Mouse (Mus musculus): Measurements from ENCODE around the gene Fblim1. TPM values are rescaled to one million over a fixed set of nuclear protein-coding genes. Genes with fewer than 3 reads are reported as not detected.

Fblim1 gene
- polyA plus RNA-seq, 1 experiment, result 29.5 TPM

DNA sequence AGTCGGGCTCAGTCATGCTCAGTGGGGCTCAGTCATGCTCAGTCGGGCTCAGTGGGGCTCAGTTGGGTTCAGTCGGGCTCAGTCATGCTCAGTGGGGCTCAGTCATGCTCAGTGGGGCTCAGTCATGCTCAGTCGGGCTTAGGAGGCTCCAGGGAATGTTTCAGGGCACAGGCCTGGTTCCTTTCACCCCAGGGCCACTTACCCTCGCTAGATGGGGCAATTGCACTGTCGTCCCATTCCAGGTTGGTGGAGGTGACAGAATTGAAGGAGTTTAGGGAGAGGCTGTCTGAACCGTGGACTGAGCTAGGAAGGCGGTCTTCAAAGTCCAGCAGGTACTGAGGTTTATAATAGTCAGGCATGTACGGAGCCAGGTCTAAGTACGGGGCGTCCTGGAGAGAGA is 33.6 kb upstream of the Fblim1 start:
- no peak overlapping the region for H3K4me2 ChIP-seq (ENCODE audit: low read depth)
- TF ChIP-seq TCF12 (IDR thresholded peaks at IDR 0.05; ENCODE audit: insufficient read depth, poor library complexity, severe bottlenecking) (no peak), CEBPB (IDR thresholded peaks at IDR 0.05; ENCODE audit: insufficient read depth, poor library complexity, severe bottlenecking) (no peak), TCF3 (IDR thresholded peaks at IDR 0.05; ENCODE audit: insufficient read length, low read depth) (no peak), POLR2AphosphoS2 (IDR thresholded peaks at IDR 0.05; ENCODE audit: insufficient read length, low read depth) (no peak), MYOG (IDR thresholded peaks at IDR 0.05; ENCODE audit: control insufficient read depth in 1 of 3, insufficient read depth in 1 of 3, insufficient read length in 2 of 3, low read depth in 2 of 3) (no peak), USF1 (IDR thresholded peaks at IDR 0.05; ENCODE audit: low read depth) (no peak), E2F4 (IDR thresholded peaks at IDR 0.05; ENCODE audit: insufficient read depth) (no peak), SRF (IDR thresholded peaks at IDR 0.05; ENCODE audit: control insufficient read depth, insufficient read length, low read depth) (no peak), REST (IDR thresholded peaks at IDR 0.05; ENCODE audit: insufficient read depth, insufficient read length) (no peak), POLR2A (IDR thresholded peaks at IDR 0.05; ENCODE audit: insufficient read length, low read depth) (no peak), MYOD1 (IDR thresholded peaks at IDR 0.05; ENCODE audit: control insufficient read depth in 1 of 3, insufficient read length in 2 of 3, low read depth in 2 of 3) (no peak), MAX (IDR thresholded peaks at IDR 0.05; ENCODE audit: low read depth) (no peak)
- H3K79me2 ChIP-seq (ENCODE audit: control insufficient read depth, insufficient read depth), result no peaks in the 10 kb centered on the region
- H3K4me3 ChIP-seq, result no peak overlapping the region
- H3ac ChIP-seq (ENCODE audit: control insufficient read depth, insufficient read length), result no peak overlapping the region
- no peaks in the 10 kb centered on the region for H3K27me3 ChIP-seq (ENCODE audit: control insufficient read depth, insufficient read depth, insufficient read length)
- no peaks in the 10 kb centered on the region for H3K36me3 ChIP-seq (ENCODE audit: control insufficient read depth, insufficient read depth)

- no peaks in the 10 kb centered on the region for H3K27me3 ChIP-seq (ENCODE audit: control insufficient read depth, insufficient read depth, insufficient read length)
- TF ChIP-seq E2F4 (IDR thresholded peaks at IDR 0.05; ENCODE audit: insufficient read depth) (no peak), MYOD1 (IDR thresholded peaks at IDR 0.05; ENCODE audit: control insufficient read depth in 1 of 3, insufficient read length in 2 of 3, low read depth in 2 of 3) (no peak), USF1 (IDR thresholded peaks at IDR 0.05; ENCODE audit: low read depth) (no peak), REST (IDR thresholded peaks at IDR 0.05; ENCODE audit: insufficient read depth, insufficient read length) (no peak), POLR2A (IDR thresholded peaks at IDR 0.05; ENCODE audit: insufficient read length, low read depth) (no peak), CEBPB (IDR thresholded peaks at IDR 0.05; ENCODE audit: insufficient read depth, poor library complexity, severe bottlenecking) (no peak), TCF3 (IDR thresholded peaks at IDR 0.05; ENCODE audit: insufficient read length, low read depth) (no peak), TCF12 (IDR thresholded peaks at IDR 0.05; ENCODE audit: insufficient read depth, poor library complexity, severe bottlenecking) (no peak), MYOG (IDR thresholded peaks at IDR 0.05; ENCODE audit: control insufficient read depth in 1 of 3, insufficient read depth in 1 of 3, insufficient read length in 2 of 3, low read depth in 2 of 3) (no peak), SRF (IDR thresholded peaks at IDR 0.05; ENCODE audit: control insufficient read depth, insufficient read length, low read depth) (no peak), MAX (IDR thresholded peaks at IDR 0.05; ENCODE audit: low read depth) (no peak), POLR2AphosphoS2 (IDR thresholded peaks at IDR 0.05; ENCODE audit: insufficient read length, low read depth) (no peak)
These were observed 30.8 kb upstream of the Fblim1 start for GRCm38 (mm10) chr4:141636693-141637092.

GRCm38 (mm10) chr4:141635991-141636390 is 30.1 kb upstream of the Fblim1 start:
- no peaks in the 10 kb centered on the region for H3K36me3 ChIP-seq (ENCODE audit: control insufficient read depth, insufficient read depth)
- TF ChIP-seq MAX (IDR thresholded peaks at IDR 0.05; ENCODE audit: low read depth), result no peak
- no peak for TF ChIP-seq MYOD1 (IDR thresholded peaks at IDR 0.05; ENCODE audit: control insufficient read depth in 1 of 3, insufficient read length in 2 of 3, low read depth in 2 of 3)
- no peak for TF ChIP-seq TCF12 (IDR thresholded peaks at IDR 0.05; ENCODE audit: insufficient read depth, poor library complexity, severe bottlenecking)
- TF ChIP-seq SRF (IDR thresholded peaks at IDR 0.05; ENCODE audit: control insufficient read depth, insufficient read length, low read depth), result no peak
- no peak for TF ChIP-seq MYOG (IDR thresholded peaks at IDR 0.05; ENCODE audit: control insufficient read depth in 1 of 3, insufficient read depth in 1 of 3, insufficient read length in 2 of 3, low read depth in 2 of 3)
- TF ChIP-seq REST (IDR thresholded peaks at IDR 0.05; ENCODE audit: insufficient read depth, insufficient read length), result no peak
- TF ChIP-seq E2F4 (IDR thresholded peaks at IDR 0.05; ENCODE audit: insufficient read depth), result no peak
- no peak for TF ChIP-seq CEBPB (IDR thresholded peaks at IDR 0.05; ENCODE audit: insufficient read depth, poor library complexity, severe bottlenecking)
- TF ChIP-seq POLR2A (IDR thresholded peaks at IDR 0.05; ENCODE audit: insufficient read length, low read depth), result no peak
- TF ChIP-seq POLR2AphosphoS2 (IDR thresholded peaks at IDR 0.05; ENCODE audit: insufficient read length, low read depth), result no peak
- TF ChIP-seq TCF3 (IDR thresholded peaks at IDR 0.05; ENCODE audit: insufficient read length, low read depth), result no peak
- TF ChIP-seq USF1 (IDR thresholded peaks at IDR 0.05; ENCODE audit: low read depth), result no peak
- H3K27me3 ChIP-seq (ENCODE audit: control insufficient read depth, insufficient read depth, insufficient read length), result no peaks in the 10 kb centered on the region
- no peak overlapping the region for H3K4me2 ChIP-seq (ENCODE audit: low read depth)
- H3K4me3 ChIP-seq, result no peak overlapping the region
- no peak overlapping the region for H3ac ChIP-seq (ENCODE audit: control insufficient read depth, insufficient read length)
- H3K79me2 ChIP-seq (ENCODE audit: control insufficient read depth, insufficient read depth), result no peaks in the 10 kb centered on the region

More at GRCm38 (mm10) chr4:141636693-141637092, 30.8 kb upstream of the Fblim1 start:
- Histone ChIP-seq H3K4me3 (no peak overlapping the region), H3K79me2 (ENCODE audit: control insufficient read depth, insufficient read depth) (no peaks in the 10 kb centered on the region), H3K4me2 (ENCODE audit: low read depth) (no peak overlapping the region), H3K36me3 (ENCODE audit: control insufficient read depth, insufficient read depth) (no peaks in the 10 kb centered on the region), H3ac (ENCODE audit: control insufficient read depth, insufficient read length) (no peak overlapping the region)

DNA sequence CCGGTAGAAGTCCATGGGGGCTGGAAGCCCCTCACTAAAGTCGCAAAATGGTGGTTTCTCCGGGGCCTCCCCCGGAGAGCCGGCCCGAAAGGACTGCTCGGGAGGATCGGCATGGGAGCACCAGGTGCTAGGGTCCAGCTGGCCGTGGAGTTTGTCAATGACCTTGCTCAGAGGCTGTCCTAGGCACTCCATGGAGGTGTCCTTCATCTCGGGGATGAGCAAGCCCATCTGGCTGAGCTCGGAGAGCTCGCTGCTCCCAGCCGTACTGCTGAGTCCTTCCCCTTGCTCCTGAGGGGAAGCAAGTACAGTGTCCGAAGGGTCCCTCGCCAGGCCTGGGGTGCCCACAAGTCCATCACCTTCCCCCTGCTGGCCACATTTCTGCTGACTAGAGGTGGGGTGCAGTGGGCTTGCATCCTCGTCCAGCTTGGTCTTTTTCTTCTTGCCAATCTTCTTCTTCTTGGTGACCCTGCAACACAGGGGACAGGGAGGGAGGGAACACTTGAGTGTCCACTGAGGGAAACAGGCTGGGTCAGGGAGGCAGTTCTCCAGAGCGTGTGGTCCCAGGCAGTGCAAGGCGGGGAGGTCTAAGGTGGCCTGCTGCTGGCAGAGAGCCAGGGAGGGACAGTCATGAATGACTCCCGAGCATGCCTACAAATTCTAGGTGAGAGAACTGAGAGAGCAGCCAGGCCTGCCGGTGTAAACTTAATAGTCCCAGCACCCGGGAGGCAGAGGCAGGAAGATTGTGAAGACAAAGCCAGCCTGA is 26.4 kb upstream of the Fblim1 start:
- no peaks in the 10 kb centered on the region for H3K36me3 ChIP-seq (ENCODE audit: control insufficient read depth, insufficient read depth)
- H3K4me2 ChIP-seq (ENCODE audit: low read depth), result no peak overlapping the region
- H3K4me3 ChIP-seq, result no peak overlapping the region
- TF ChIP-seq MYOD1 (IDR thresholded peaks at IDR 0.05; ENCODE audit: control insufficient read depth in 1 of 3, insufficient read length in 2 of 3, low read depth in 2 of 3) (no peak), MAX (IDR thresholded peaks at IDR 0.05; ENCODE audit: low read depth) (no peak), TCF3 (IDR thresholded peaks at IDR 0.05; ENCODE audit: insufficient read length, low read depth) (no peak), TCF12 (IDR thresholded peaks at IDR 0.05; ENCODE audit: insufficient read depth, poor library complexity, severe bottlenecking) (no peak), POLR2AphosphoS2 (IDR thresholded peaks at IDR 0.05; ENCODE audit: insufficient read length, low read depth) (no peak), MYOG (IDR thresholded peaks at IDR 0.05; ENCODE audit: control insufficient read depth in 1 of 3, insufficient read depth in 1 of 3, insufficient read length in 2 of 3, low read depth in 2 of 3) (no peak)
- H3K27me3 ChIP-seq (ENCODE audit: control insufficient read depth, insufficient read depth, insufficient read length), result no peaks in the 10 kb centered on the region
- H3K79me2 ChIP-seq (ENCODE audit: control insufficient read depth, insufficient read depth), result no peaks in the 10 kb centered on the region
- no peak overlapping the region for H3ac ChIP-seq (ENCODE audit: control insufficient read depth, insufficient read length)
